Mouse (Mus musculus): ENCODE measurements around the gene Exoc6b.

- TF ChIP-seq CTCF (IDR thresholded peaks at IDR 0.05; ENCODE audit: low read depth) (no peak), EP300 (IDR thresholded peaks at IDR 0.05; ENCODE audit: low read depth) (no peak)
These were observed 18.1 kb upstream of the Exoc6b start for GRCm38 (mm10) chr6:85087425-85087824.

All from heart, postnatal 0 days (tissue).